Comparison of ENCODE assay signal across 8 mouse cellular contexts in the genomic region with DNA sequence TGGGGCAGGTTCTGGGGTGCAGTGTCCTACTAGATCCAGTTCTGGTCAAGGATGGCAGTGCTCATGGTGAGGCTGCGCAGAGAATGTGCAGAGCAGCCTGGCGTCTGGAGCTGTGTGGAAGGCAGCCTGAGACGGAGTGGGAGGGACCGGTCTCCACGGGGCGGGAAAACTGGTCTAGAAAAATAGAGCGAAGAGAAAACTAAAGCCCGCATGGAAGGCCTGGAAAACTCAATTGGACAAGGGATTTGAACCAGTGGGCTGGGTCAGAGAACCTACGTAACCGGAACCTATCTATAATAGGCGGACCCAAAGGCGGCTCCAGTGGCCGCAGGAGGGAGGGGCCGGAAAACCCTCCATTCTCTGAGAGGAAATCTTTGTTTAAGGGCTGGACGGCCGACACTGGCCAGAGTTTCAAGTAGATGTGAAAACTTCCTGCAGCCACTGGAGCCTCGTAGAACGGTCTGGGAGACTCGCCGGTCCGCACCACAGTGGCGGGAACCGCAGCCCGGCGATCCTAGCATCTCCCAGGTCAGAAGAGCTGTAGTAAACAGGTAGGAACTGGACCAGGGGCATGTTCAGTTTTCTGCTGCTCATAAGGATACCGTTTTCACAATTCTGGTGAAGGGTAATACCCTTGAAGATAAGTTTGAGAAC. TPM values are rescaled to one million over a fixed set of nuclear protein-coding genes. Genes with fewer than 3 reads are reported as not detected.
DNase-seq lines count a peak whose midpoint lies in the region; ATAC-seq lines count a peak whose summit lies in the region.

A gene (plus strand): TSS at position 399 of the 654 bp plus-strand sequence.

- H3K36me3 ChIP-seq in hindbrain, embryonic 15.5 days = peaks cover 5% of the 10 kb centered on the region; the same call in 1 of the 2 replicates

- peak within 1 kb of the TSS; percentile 52 for H3K4me3 ChIP-seq in hindbrain, embryonic 15.5 days

- peak within 1 kb of the TSS; percentile 68 for H3K4me2 ChIP-seq in hindbrain, embryonic 15.5 days

- DNase-seq in T-cell, adult 2 months (ENCODE audit: low spot score) = peak; percentile 29
- DNase-seq in cerebellum, postnatal 36 days = peak; percentile 71 to 74
- DNase-seq in frontal cortex, postnatal 36 days (ENCODE audit: low spot score in 2 of 2) = peak; percentile 74 to 90
- DNase-seq in left cerebral cortex, adult 11 months (ENCODE audit: low spot score) = peak; percentile 76
- peak; percentile 90 to 93 for DNase-seq in lung, postnatal 4 days
- peak; percentile 49 for DNase-seq in retina, postnatal 7 days (ENCODE audit: low read depth, low spot score)
- DNase-seq in urinary bladder, adult 2 months (ENCODE audit: low spot score) = peak; percentile 55

- peak within 1 kb of the TSS; percentile 59 for H3K9ac ChIP-seq in hindbrain, embryonic 15.5 days

- peaks cover 15% of the 10 kb centered on the region for H3K4me1 ChIP-seq in hindbrain, embryonic 15.5 days (replicated peaks)

- ATAC-seq in hindbrain, embryonic 15.5 days (ENCODE audit: low FRiP score, low read depth) = peak; percentile 99

- H3K27ac ChIP-seq in hindbrain, embryonic 15.5 days (replicated peaks) = peak within 1 kb of the TSS; percentile 77

- no peaks in the 10 kb centered on the region for H3K27me3 ChIP-seq in hindbrain, embryonic 15.5 days

- WGBS in hindbrain, embryonic 15.5 days = 3% methylated on average over 26 of the region's 26 CpGs

- no peaks in the 10 kb centered on the region for H3K9me3 ChIP-seq in hindbrain, embryonic 15.5 days

RNA-seq across cellular contexts. Expression of the gene that starts here (rescaled TPM):
- 11.0 and 12.2 TPM in 2 replicates for polyA plus RNA-seq in hindbrain, embryonic 15.5 days (2015; fragmentation: Nextera tagmentation; extraction: Ambion mirVana)
- 6.8 and 8.3 TPM in 2 replicates for polyA plus RNA-seq in urinary bladder, adult 2 months (2012; rRNA removed)

Comparison
In these comparisons a context has a peak if more than half of its experiments do, and no peak if none do; other contexts are left out.
1. Peak in every context shown above with its lines: DNase-seq, ATAC-seq, H3K4me3 ChIP-seq and H3K27ac ChIP-seq.
2. DNase-seq: peak in every context shown above with its lines; median percentile 92 in lung, postnatal 4 days; 82 in frontal cortex, postnatal 36 days; 76 in left cerebral cortex, adult 11 months; 72 in cerebellum, postnatal 36 days; 55 in urinary bladder, adult 2 months; 49 in retina, postnatal 7 days; 29 in T-cell, adult 2 months.